Mouse (Mus musculus) bone marrow, adult 2 months (tissue): ENCODE data around the gene Vasp.

Experiments used
- CTCF ChIP-seq: fragments of 200-500 bp; IDR thresholded peaks from 2 replicates; pipeline ENCODE4 v1.5.1; 2011; ENCODE audit warnings: low read length, control low read depth; ENCODE audit not compliant: control insufficient read depth, insufficient read depth
- POLR2A ChIP-seq: fragments of 200-500 bp; IDR thresholded peaks from 2 replicates; pipeline ENCODE4 v1.6.1; 2011; ENCODE audit warnings: low read depth, mild to moderate bottlenecking, control low read depth, low read length, borderline replicate concordance; ENCODE audit not compliant: control insufficient read depth

- TF ChIP-seq CTCF (no peak), POLR2A (no peak)
Measured at GRCm38 (mm10) chr7:19217492-19217891, 54.1 kb downstream of the Vasp start.
